Mouse (Mus musculus) layer of hippocampus, adult 18-20 months (tissue): ENCODE measurements around the gene Oat. TPM values are rescaled to one million over a fixed set of nuclear protein-coding genes. Genes with fewer than 3 reads are reported as not detected.

Source experiments
- DNase-seq, 2 experiments: peaks; one replicate each; pipeline ENCODE4 v3.0.0; 2022; ENCODE audit warnings: low spot score in 2 of 2
- total RNA-seq, 2 experiments: library from RNA; stranded (reverse); gene quantifications; 2 replicates each; pipeline ENCODE4 v1.2.3; 2021

Gene Oat
- total RNA-seq, 2 experiments from 2014 or later: 98.8 to 103 TPM

- no peak for DNase-seq
Observed at GRCm38 (mm10) chr7:132594325-132594724, 18.1 kb upstream of the Oat start.

GRCm38 (mm10) chr7:132593762-132594161 lies 17.6 kb upstream of the Oat start:
- DNase-seq: peak in 1 of 2 experiments; percentile 30

GRCm38 (mm10) chr7:132589610-132590009 lies 13.4 kb upstream of the Oat start:
- no peak for DNase-seq

GRCm38 (mm10) chr7:132587167-132587566 lies 11.0 kb upstream of the Oat start:
- DNase-seq: no peak

GRCm38 (mm10) chr7:132585695-132586491 lies 9.7 kb upstream of the Oat start:
- no peak for DNase-seq

- DNase-seq: no peak
Observed at GRCm38 (mm10) chr7:132581441-132581840, 5.2 kb upstream of the Oat start.

- no peak for DNase-seq
Observed at GRCm38 (mm10) chr7:132580511-132580910, 4.3 kb upstream of the Oat start.

GRCm38 (mm10) chr7:132576891-132577290 lies 693 bp upstream of the Oat start:
- DNase-seq: no peak

GRCm38 (mm10) chr7:132575623-132576022 lies 575 bp downstream of the Oat start:
- peak; percentile 79 to 90 for DNase-seq

- no peak for DNase-seq
Observed at GRCm38 (mm10) chr7:132574646-132575045, 1.6 kb downstream of the Oat start.

- DNase-seq: no peak
Observed at GRCm38 (mm10) chr7:132573205-132573604, 3.0 kb downstream of the Oat start.

GRCm38 (mm10) chr7:132572738-132573137 lies 3.5 kb downstream of the Oat start:
- DNase-seq: no peak

- no peak for DNase-seq
Observed at GRCm38 (mm10) chr7:132571481-132571880, 4.7 kb downstream of the Oat start.

GRCm38 (mm10) chr7:132570071-132570470 lies 6.1 kb downstream of the Oat start:
- DNase-seq: no peak

- no peak for DNase-seq
Observed at GRCm38 (mm10) chr7:132568817-132569216, 7.4 kb downstream of the Oat start.

- DNase-seq: no peak
Observed at GRCm38 (mm10) chr7:132565831-132566230, 10.4 kb downstream of the Oat start.

- no peak for DNase-seq
Observed at GRCm38 (mm10) chr7:132559138-132559766, 16.9 kb downstream of the Oat start.

- DNase-seq: no peak
Observed at GRCm38 (mm10) chr7:132558141-132558736, 18.0 kb downstream of the Oat start.

- DNase-seq: no peak
Observed at GRCm38 (mm10) chr7:132556575-132556974, 19.6 kb downstream of the Oat start.

GRCm38 (mm10) chr7:132555911-132556310 lies 20.3 kb downstream of the Oat start:
- DNase-seq: no peak

- no peak for DNase-seq
Observed at GRCm38 (mm10) chr7:132554091-132554490, 22.1 kb downstream of the Oat start.
